Mouse (Mus musculus) C2C12 (cell line): ENCODE measurements around the gene Gba2.

Experiments
- CEBPB ChIP-seq: IDR thresholded peaks from one replicate; pipeline ENCODE4 v1.6.1; 2011; ENCODE audit warnings: low read depth, mild to moderate bottlenecking, control low read depth, moderate library complexity
- CTCF ChIP-seq: IDR thresholded peaks from one replicate; pipeline ENCODE4 v1.5.1; 2011; ENCODE audit not compliant: control insufficient read depth, insufficient read depth, insufficient read length
- FOSL1 ChIP-seq: IDR thresholded peaks from one replicate; pipeline ENCODE4 v1.8.0; 2011; ENCODE audit warnings: mild to moderate bottlenecking, low read length; ENCODE audit not compliant: poor library complexity, insufficient read depth, severe bottlenecking
- MAX ChIP-seq: IDR thresholded peaks from one replicate; pipeline ENCODE4 v1.6.1; 2011; ENCODE audit warnings: mild to moderate bottlenecking, control low read depth
- MYOD1 ChIP-seq: IDR thresholded peaks from one replicate; pipeline ENCODE4 v1.6.1; 2011; ENCODE audit warnings: low read depth; ENCODE audit not compliant: control insufficient read depth, insufficient read length
- MYOG ChIP-seq: IDR thresholded peaks from one replicate; pipeline ENCODE4 v1.6.1; 2011; ENCODE audit not compliant: control insufficient read depth, insufficient read length; ENCODE audit errors: extremely low read depth
- USF1 ChIP-seq: IDR thresholded peaks from one replicate; pipeline ENCODE4 v1.6.1; 2011; ENCODE audit warnings: low read depth, mild to moderate bottlenecking, control low read depth, moderate library complexity

DNA sequence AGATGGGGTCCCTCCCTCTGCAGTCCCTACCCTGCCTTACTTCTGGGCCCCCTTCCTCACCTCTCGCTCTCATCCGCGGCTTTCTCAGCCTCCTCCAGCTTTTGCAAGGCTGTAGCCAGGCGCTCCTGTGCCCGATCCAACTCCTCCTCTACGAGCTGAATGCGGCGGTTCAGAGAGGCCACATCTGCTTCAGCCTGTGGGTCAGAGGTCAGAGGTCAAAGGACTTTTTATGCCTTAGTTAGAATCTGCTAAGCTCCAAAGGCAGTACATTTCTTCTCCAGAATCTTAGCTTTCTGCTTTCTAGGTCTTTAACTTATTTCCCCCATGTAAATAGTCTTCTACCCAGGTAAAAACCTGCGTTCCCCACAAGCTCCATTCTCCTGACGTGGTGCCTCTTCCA lies 59.1 kb downstream of the Gba2 start:
- TF ChIP-seq CTCF (no peak), USF1 (no peak), FOSL1 (no peak), MAX (no peak), MYOG (no peak), MYOD1 (no peak), CEBPB (no peak)
